Mouse (Mus musculus): ENCODE results near the gene Cdh10. TPM values are rescaled to one million over a fixed set of nuclear protein-coding genes. Genes with fewer than 3 reads are reported as not detected.

Gene Cdh10
- total RNA-seq, 2 experiments from 2014 or later: not detected

DNA sequence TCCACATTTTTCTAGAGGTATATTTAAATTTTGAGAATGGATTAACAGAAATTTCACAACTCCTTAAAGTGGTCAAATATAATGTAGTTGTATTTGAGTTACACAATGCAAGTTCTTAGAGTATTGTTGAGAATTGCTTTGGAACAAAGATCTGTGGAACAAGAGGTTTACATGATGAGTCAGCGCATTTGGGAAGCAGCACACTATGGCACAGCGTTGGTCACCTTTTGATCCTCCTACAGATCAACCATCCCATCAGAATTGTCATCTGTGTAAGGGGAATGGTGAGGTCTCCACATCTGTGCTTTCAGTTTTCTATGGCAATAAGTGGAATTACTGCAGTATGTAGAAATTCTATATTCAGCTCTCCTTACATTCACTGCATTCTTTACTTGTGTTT, 108.2 kb downstream of the Cdh10 start:
- ATAC-seq (replicated peaks; ENCODE audit: low FRiP score, poor library complexity, severe bottlenecking): no peak

DNA sequence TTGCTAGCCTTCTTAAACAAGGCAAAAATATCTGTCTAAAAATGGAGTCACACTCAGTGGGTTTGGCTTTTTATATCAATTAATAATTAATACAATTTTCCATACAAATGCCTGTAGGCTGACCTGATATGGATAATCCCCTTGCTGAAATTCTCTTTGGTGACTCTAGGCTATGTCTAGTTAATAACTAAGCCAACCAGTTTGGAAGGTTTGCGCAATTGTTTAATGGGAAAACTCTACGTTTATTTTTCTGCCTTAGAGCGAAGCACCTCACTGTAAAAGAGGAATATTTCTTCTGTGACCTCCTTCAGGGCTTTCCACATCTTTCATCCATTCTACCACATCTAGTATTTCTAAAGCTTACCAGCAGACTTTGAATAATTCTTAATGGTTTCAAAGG, 133.5 kb downstream of the Cdh10 start:
- no peak for ATAC-seq (replicated peaks; ENCODE audit: low FRiP score, poor library complexity, severe bottlenecking)

DNA sequence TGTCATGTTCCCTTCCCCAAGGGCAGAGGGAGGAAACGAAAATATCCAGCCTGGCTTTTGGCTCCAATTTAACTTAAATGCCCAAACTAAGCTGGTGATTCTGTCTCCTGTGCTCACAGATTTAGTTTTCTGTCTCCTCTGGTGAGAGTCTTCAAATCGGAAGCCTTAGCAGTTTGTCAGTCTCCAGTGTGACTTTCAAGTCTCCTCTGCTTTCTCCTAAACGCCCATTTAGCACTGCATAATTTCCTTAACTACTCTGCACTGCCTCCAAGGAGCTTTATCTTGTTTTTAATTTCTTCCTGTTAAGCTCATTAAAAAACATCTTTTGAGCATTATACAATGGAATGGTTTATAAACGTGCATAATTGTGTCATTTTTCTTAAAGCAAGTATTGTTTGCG, 156.3 kb downstream of the Cdh10 start:
- ATAC-seq (replicated peaks; ENCODE audit: low FRiP score, poor library complexity, severe bottlenecking): no peak

DNA sequence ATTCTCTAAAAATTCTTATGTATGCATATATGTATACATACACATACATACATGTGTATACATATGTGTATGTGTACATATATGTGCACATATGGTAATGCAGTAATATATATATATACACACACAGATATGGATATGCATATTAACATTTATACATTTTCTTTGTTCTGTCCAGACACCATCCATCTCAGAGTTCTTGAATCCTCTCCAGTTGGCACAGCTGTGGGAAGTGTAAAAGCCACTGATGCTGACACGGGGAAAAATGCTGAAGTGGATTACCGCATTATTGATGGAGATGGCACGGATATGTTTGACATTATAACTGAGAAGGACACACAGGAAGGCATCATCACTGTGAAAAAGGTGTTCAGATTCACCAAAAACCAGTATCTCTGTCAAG, 166.1 kb downstream of the Cdh10 start:
- ATAC-seq (replicated peaks; ENCODE audit: low FRiP score, poor library complexity, severe bottlenecking): no peak

DNA sequence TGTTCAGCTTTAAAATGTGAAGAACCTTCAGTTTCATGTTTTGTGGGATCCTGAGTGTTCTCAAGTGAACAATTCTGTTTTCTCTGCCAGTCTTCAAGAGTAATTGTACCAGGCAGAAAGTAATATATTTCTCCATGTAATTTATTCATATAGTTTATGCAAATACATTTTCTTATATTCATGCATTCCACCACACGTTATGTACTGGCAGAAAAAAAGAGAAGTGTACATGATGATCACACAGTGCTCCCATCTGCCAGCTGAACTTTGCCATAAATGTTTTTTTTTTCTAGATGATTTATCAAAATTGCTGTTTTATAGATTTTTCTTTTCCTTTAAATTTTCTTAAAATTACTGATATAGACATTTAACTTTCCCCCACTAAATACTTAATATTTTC, 168.9 kb downstream of the Cdh10 start:
- ATAC-seq (replicated peaks; ENCODE audit: low FRiP score, poor library complexity, severe bottlenecking): no peak

DNA sequence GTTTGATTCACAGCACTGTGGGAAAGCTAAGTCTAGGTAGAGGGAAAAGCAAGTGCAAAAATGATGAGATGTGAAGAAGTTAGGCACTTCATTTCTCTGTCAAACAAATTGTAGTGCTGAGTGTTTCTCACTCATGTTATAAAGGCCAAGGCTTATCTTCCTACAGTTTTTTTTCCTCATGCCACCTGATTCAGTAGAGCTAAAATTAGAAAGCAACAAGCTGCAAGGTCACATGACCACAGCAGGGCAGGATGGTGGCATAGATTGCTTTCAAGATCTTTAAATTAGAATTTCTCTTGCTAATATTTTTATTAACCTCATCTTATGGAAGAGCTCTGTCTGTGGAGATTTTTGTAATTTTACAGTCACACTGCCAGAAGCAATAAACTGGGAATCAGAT, 174.8 kb downstream of the Cdh10 start:
- no peak for ATAC-seq (replicated peaks; ENCODE audit: low FRiP score, poor library complexity, severe bottlenecking)

DNA sequence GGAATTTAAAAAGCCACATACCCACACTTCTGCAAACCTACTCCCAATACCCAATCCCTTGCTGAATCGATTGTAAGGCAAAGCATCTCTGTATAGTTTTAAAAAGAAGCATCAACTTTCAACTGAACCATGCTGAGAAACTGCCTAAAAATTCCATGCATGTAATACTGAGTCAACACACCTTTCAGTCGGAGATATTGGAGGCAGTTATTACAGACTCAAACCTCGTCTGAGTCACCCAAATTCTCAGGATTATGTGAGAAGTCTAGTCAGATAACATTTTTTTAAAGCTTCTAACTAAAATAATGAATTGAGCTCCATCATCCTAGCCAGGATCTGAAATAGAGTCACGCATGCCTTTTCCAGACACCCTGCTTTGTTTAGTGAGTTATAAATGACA, 175.5 kb downstream of the Cdh10 start:
- ATAC-seq (replicated peaks; ENCODE audit: low FRiP score, poor library complexity, severe bottlenecking): no peak

DNA sequence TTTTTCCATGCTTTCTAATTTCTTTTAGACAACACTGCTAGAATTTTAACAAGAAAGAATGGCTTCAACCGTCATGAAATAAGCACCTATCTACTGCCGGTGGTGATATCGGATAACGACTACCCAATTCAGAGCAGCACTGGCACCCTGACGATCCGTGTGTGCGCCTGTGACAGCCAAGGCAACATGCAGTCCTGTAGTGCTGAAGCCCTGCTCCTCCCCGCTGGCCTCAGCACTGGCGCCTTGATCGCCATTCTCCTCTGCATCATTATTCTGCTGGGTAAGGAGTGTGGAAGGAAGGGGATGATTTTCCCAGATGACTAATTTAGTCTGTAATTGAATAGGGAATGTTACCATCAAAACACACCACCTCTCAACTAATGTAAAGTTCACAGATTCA, 192.1 kb downstream of the Cdh10 start:
- no peak for ATAC-seq (replicated peaks; ENCODE audit: low FRiP score, poor library complexity, severe bottlenecking)

DNA sequence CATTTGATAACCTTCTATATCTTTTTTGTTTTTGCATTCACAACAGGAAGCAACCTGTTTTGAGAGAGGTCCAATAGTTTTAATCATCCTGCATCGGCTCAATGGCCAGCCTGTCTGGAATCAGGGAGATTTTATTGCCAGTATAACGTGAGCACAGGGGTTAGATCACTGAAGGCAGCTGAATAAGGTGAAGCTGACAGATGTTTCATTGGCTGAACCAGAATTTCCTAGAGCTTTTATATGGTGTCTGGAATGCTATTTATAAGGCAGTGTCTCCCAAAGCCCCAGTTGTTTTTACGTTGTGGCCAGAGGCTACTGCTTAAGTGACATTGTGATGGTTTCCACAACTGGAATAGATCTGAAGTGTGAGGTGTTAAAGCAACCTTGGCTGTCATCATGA, 214.2 kb downstream of the Cdh10 start:
- ATAC-seq (replicated peaks; ENCODE audit: low FRiP score, poor library complexity, severe bottlenecking): no peak

DNA sequence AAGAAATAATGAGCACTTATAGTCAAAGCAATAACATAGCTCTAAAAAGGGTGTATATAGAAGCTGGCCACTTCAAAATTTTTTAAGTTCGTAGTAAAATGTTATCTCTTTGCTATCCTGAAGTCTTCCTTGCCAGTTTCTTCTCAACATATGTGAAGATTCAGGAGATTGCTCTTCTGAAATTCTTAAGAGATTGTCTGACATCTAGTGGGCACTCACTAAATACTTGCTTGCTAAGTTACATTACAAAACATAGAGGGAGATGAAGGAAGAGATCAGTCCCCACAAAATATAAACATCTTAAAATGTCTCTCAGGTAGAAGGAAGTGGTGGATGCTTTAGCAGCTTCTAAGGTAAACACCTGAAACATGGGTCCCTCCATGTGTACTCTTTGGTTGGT, 221.3 kb downstream of the Cdh10 start:
- ATAC-seq (replicated peaks; ENCODE audit: low FRiP score, poor library complexity, severe bottlenecking): no peak

Measured in erythroid progenitor cell, adult 5-6 weeks (primary cell).